Mouse (Mus musculus): ENCODE results near the gene Bag3. TPM values are rescaled to one million over a fixed set of nuclear protein-coding genes. Genes with fewer than 3 reads are reported as not detected.
"Not testable (repeated sequence)": the region's sequence is repeated elsewhere in the genome, so short reads cannot be mapped to it uniquely, and the experiment has no call there.

Gene Bag3
- polyA plus RNA-seq, 1 experiment: 4.2 TPM

DNA sequence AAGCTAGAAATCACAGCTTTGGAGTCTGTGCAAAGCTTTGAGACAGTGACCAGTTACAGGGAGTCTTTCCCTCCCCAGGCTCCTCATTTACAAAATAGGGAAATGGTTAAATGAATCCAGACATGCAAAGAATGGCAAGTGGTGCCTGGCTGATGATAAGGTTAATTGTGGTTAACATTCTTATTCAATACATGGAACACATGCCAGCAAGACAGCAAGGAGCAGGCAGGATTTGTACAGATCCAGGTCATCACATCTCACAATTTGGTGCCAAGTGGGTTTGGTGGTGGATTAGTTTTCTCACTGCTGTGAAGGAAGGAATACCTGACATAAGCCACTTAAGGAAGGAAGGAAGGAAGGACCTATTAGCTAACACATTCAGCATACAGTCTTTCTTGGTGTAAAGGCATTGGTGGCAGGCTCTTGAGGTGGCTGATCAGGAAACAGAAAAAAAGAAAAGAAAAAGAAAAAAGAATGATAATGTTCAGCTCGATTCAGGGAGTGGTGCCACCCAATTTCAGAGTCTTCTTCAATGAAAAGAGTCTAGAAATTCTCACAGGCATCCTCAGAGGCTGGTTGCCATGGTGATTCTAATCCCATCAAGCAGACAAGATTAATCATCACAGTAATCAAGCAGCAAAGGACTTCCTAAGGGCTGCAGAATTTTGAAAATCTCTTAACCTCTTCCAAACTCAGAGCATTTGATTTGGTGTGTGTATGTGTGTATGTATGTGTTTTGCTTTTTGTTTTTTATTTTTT lies 27.1 kb downstream of the Bag3 start:
- peak; percentile 88 for DNase-seq (ENCODE audit: low read depth)
- no peak for TF ChIP-seq CTCF (IDR thresholded peaks at IDR 0.05; ENCODE audit: borderline replicate concordance, extremely low read depth, insufficient read depth, insufficient read length)
- TF ChIP-seq POLR2A (IDR thresholded peaks at IDR 0.05; ENCODE audit: borderline replicate concordance, extremely low read depth, insufficient read depth, insufficient read length, poor library complexity, severe bottlenecking): no peak

DNA sequence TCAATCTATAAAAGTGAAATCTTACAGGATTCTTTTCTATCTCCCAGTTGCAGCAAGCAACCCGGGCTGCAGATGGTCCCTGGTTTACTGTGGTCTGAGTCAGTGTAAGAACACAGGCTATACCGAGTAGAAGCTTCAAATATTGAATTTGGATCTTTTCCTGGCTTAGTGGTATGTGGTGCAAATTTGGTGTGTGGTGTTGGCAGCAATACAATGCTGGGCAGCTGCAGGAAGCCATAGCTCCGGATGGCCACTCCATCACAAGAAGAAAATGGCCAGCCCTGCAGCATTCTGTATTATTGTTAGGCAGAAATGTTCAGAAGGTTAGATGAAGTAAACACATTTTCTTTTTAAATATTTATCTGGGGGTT lies 27.7 kb downstream of the Bag3 start:
- peak; percentile 56 for DNase-seq (ENCODE audit: low read depth)
- no peak for TF ChIP-seq CTCF (IDR thresholded peaks at IDR 0.05; ENCODE audit: borderline replicate concordance, extremely low read depth, insufficient read depth, insufficient read length)
- no peak for TF ChIP-seq POLR2A (IDR thresholded peaks at IDR 0.05; ENCODE audit: borderline replicate concordance, extremely low read depth, insufficient read depth, insufficient read length, poor library complexity, severe bottlenecking)

DNA sequence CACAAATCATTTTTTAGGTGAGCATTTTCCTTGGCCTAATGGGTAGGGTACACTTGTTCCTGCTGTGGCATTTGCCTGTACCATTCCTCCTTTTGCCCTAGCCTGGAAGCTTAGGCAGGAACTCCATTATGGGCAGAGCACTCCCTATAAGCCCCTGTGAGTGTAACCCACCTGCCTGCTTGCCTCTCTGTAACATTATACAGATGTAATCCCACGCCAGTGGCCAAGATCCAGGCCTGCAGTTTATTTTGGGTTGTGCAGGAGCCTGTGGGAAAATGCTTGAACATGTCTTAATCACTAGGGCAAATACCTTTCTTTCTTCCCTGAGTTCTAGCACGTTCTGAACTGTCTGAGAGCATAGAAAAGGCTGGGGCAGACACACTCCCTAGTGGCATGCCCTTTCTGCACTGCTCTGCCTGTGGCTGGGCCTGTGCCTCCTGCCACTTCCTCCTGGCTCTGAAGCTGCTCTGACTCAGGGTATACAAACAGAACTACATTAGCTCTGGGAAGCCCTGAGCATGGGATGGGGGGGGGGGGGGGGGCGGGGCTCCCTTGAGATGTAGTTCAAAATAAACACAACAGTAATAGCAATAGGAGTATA lies 29.8 kb downstream of the Bag3 start:
- DNase-seq (ENCODE audit: low read depth): no peak

DNA sequence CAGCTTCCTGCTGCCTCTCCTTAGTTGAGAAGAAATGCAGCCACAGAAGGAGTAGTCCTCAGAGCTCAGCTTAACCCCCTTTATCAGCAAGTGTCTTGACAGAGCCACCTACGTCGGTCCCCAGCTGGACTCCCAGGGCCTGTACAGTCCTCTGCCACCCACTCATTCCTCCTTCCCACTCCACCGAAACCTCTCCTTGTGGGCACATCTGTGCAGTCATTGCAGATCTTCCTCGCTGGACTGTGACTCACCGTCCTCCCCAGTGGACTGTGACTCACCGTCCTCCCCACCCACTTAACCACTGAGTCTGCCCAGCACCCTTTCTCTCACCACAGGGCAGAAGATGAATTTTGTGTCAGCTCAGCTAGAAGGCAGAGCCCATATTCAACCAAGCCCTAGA lies 31.1 kb downstream of the Bag3 start:
- DNase-seq (ENCODE audit: low read depth): no peak
- TF ChIP-seq CTCF (IDR thresholded peaks at IDR 0.05; ENCODE audit: borderline replicate concordance, extremely low read depth, insufficient read depth, insufficient read length) (no peak), POLR2A (IDR thresholded peaks at IDR 0.05; ENCODE audit: borderline replicate concordance, extremely low read depth, insufficient read depth, insufficient read length, poor library complexity, severe bottlenecking) (no peak)

More for the DNA sequence above, 29.8 kb downstream of the Bag3 start:
- TF ChIP-seq CTCF (IDR thresholded peaks at IDR 0.05; ENCODE audit: borderline replicate concordance, extremely low read depth, insufficient read depth, insufficient read length) (no peak), POLR2A (IDR thresholded peaks at IDR 0.05; ENCODE audit: borderline replicate concordance, extremely low read depth, insufficient read depth, insufficient read length, poor library complexity, severe bottlenecking) (no peak)

DNA sequence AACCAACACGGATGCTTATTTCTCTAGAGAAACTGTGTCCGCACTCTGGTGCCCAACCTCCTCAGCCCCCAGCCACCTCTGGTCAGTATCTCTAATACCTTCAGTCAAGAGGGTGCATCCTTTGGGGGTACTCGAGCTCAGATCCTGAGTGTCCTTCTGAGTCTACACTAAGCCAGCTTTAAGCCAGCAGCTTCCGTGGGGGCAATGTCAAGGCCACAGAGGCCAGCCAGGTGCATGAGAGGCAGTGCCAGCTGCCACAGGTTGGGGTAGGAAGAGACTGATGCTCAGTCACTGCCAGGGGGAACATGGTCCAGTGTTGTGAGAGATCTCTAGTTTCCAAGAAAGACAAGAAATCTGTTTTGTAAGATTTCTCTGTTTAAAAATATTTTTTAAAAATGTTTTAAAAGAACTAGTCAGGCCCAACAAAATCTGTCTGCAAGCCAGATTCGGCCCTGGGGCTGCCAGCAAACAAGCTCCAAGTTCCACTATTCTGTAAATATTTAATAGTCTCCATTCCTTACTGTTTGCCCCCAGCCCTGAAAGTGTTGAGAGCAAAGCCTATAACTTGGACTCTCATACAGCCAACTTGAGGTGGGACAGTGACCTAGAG lies 31.8 kb downstream of the Bag3 start:
- no peak for DNase-seq (ENCODE audit: low read depth)
- TF ChIP-seq POLR2A (IDR thresholded peaks at IDR 0.05; ENCODE audit: borderline replicate concordance, extremely low read depth, insufficient read depth, insufficient read length, poor library complexity, severe bottlenecking) (no peak), CTCF (IDR thresholded peaks at IDR 0.05; ENCODE audit: borderline replicate concordance, extremely low read depth, insufficient read depth, insufficient read length) (no peak)

DNA sequence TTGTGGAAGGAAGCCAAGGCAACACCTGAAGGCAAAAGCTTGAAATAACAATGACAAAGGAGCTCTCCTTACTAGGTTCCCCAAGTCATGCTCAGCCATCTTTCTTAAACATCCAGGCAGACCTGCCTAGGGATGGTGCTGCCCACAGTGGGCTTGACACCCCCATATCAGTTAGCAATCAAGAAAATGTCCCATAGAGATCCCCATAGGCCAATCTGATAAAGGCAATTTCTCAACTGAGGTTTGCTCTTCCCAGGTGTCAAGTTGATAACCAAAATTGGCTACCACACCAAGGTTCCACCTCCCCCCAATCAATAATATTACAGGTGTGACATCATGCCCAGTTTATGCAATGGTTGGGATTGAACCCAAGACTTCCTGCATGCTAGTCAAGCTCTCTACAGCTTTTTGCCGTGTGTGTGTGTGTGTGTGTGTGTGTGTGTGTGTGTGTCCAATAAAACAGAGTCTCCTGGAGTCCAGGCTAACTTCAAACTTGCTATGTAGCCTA lies 33.6 kb downstream of the Bag3 start:
- TF ChIP-seq CTCF (IDR thresholded peaks at IDR 0.05; ENCODE audit: borderline replicate concordance, extremely low read depth, insufficient read depth, insufficient read length) (no peak), POLR2A (IDR thresholded peaks at IDR 0.05; ENCODE audit: borderline replicate concordance, extremely low read depth, insufficient read depth, insufficient read length, poor library complexity, severe bottlenecking) (no peak)
- DNase-seq (ENCODE audit: low read depth): no peak

DNA sequence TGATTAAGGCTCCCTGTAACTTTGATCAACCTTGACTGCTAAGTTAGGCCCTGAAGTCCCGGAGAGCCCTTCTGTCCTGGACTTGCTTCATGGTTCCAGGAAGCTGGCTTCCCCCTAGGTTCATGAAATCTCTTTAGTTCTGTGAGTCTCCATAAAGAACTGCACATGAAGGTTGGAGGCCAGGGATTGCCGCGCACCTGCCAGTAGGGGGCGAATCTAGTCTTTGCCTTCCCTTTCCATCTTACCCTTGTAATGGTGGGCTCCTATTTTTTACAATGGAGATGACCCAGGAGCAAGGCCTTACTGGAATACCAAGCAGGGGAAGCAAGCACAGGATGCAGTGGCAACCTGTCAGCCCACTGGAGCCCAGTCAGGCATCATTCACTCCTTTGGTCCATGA lies 40.0 kb downstream of the Bag3 start:
- DNase-seq (ENCODE audit: low read depth): no peak
- TF ChIP-seq CTCF (IDR thresholded peaks at IDR 0.05; ENCODE audit: borderline replicate concordance, extremely low read depth, insufficient read depth, insufficient read length): peak; percentile 49; the same call in 1 of the 2 replicates
- no peak for TF ChIP-seq POLR2A (IDR thresholded peaks at IDR 0.05; ENCODE audit: borderline replicate concordance, extremely low read depth, insufficient read depth, insufficient read length, poor library complexity, severe bottlenecking)

DNA sequence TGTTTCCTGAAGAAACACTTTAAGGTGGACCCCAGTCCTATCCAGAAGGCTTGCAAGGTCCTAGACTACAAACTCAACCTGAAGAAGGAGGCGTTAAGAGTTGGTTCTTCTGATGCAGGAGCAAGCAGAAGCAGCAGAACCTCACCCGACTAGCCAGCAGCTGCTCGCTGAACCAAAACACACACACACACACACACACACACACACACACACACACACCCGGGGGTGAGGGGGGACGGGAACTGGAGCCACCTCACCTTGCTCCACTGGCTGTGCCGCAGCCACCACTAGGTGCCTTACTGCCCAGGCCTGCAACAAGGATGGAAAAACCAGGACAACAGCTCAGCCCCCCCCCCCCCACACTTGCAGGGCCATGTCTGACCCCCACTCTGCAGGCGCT lies 42.9 kb downstream of the Bag3 start:
- no peak for TF ChIP-seq CTCF (IDR thresholded peaks at IDR 0.05; ENCODE audit: borderline replicate concordance, extremely low read depth, insufficient read depth, insufficient read length)
- no peak for DNase-seq (ENCODE audit: low read depth)

DNA sequence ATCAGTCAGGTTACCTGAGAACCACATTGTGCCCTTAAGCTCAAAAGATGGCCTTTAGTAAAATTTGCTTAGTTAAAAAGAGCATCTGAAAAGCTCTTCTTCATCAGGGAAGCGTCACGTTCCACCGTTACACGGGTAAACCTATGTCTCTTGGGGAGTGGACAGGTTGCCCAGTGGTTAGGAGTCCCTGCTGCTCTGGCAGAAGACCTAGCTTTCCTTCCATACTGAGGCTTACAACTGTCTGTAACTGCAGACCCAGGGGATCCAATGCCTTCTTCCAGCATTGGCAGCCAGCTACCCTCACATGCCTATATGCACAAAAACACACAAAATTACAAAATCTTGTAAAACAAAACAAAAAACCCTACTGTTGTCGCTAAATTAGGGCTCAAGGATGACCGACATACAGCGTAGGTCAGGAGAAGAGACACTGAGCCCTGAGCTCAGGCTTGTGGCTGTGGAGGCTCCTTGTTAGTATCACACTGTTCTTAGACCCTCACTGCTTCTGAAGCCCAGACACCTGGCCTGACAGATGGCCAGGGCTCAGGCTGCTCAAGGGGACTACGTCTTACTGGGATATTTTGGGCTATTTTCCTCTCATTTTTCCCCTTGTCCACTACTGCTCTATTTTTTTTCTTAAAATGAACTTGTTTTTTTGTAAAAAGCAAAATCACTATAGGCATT lies 44.3 kb downstream of the Bag3 start:
- DNase-seq (ENCODE audit: low read depth): peak; percentile 25
- TF ChIP-seq POLR2A (IDR thresholded peaks at IDR 0.05; ENCODE audit: borderline replicate concordance, extremely low read depth, insufficient read depth, insufficient read length, poor library complexity, severe bottlenecking) (no peak), CTCF (IDR thresholded peaks at IDR 0.05; ENCODE audit: borderline replicate concordance, extremely low read depth, insufficient read depth, insufficient read length) (no peak)

DNA sequence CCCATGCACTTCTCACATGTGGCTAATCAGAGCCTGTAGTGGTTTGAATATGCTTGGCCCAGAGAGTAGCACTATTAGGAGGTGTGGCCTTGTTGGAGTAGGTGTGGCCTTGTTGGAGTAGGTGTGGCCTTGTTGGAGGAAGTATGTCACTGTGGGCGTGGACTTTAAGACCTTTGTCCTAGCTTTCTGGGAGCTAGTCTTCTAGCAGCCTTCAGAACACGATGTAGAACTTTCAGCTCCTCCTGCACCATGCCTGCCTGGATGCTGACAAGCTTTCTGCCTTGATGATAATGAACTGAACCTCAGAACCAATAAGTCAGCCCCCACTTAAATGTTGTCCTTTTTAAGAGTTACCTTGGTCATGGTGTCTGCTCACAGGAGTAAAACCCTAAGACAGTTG lies 46.0 kb downstream of the Bag3 start:
- DNase-seq (ENCODE audit: low read depth): not testable (repeated sequence)

DNA sequence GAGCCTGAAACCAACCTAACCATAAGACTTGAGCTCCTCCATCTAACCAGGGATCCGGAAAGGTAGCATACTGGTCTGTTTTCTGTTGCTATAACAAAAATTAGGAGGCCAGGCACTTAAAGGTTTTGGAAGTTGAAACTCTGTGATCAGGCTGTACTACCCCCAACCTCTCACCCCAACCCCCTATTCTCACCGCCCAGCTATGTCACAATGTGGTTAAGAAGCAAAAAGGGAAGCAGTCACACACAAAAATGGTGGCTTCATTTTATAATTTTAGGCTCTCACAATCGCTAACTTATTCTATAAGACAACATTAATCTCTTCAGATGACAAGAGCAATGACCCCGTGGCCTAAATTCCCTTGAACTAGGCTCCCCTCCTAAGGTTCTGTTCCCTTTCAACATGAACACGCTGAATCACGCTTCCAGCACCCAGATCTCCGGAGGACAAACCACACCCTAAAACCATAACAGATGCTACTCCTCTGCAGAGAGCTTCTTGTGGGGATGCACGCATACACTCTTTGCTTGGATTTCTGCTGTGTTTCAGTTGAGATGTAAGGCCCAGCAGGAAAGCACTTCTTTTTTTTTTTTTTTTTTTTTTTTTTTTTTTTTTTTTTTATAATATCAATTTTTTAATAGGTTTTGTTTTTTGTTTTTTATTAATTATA lies 46.7 kb downstream of the Bag3 start:
- TF ChIP-seq CTCF (IDR thresholded peaks at IDR 0.05; ENCODE audit: borderline replicate concordance, extremely low read depth, insufficient read depth, insufficient read length) (no peak), POLR2A (IDR thresholded peaks at IDR 0.05; ENCODE audit: borderline replicate concordance, extremely low read depth, insufficient read depth, insufficient read length, poor library complexity, severe bottlenecking) (no peak)
- DNase-seq (ENCODE audit: low read depth): no peak

DNA sequence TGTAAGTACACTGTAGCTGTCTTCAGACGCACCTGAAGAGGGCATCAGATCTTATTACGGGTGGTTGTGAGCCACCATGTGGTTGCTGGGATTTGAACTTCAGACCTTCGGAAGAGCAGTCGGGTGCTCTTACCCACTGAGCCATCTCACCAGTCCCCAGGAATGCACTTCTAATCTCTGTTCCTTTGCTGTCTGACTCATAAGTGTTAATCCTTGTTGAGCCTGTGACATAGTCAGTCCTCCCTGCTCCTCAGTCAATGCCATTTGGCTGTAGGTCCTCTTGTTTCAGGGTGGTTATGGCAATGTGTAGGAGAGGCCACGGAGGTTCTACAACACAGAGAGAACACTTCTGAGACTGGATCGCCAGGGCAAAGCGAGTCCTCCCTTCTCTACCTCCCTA lies 47.2 kb downstream of the Bag3 start:
- DNase-seq (ENCODE audit: low read depth): not testable (repeated sequence)

Measured in brain, embryonic 14.5 days (tissue).